Mouse (Mus musculus): ENCODE data around the gene Papss1.

DNA sequence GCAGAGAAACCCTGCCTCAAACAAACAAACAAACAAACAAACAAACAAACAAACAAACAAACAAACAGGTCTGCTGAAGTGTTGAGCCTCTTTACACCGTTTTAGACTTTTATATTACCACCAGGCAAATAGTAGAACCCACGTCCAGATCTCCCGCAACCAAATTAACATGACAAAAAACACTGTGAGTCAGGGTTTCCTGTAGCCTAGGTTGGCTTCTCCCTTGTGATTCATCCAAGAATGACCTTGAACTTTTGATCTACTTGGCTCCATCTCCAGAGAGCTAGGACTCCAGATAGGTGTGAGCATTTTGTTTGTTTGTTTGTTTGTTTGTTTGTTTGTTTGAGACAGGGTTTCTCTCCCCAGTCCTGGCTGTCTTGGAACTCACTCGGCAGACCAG is 43.4 kb upstream of the Papss1 start:
- no peak for TF ChIP-seq EP300 (IDR thresholded peaks at IDR 0.05; ENCODE audit: low read depth)
- TF ChIP-seq CTCF (IDR thresholded peaks at IDR 0.05; ENCODE audit: low read depth): no peak

Data from liver, postnatal 0 days (tissue).